ENCODE assay signal across 8 mouse cellular contexts in the genomic region with DNA sequence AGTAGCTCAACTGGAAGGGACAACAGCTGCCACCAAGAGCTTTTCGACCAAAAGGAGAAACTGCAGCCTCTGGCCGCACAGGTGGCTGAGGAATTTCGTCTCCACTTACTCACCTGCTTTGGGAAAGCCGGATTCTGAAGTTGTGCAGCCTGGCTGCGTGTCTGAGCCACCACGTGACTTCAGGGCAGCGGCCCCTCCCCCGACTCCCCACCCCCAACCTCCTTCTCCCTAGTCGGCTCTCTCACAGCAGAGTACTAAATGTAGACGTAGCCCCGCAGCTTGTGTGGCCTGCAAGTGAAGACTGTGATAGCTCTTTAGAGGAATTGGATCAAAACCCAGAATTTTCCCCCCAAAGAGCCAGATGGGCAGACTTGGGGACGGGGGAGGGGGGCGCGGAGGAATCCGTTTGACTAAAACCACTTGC. TPM values are rescaled to one million over a fixed set of nuclear protein-coding genes. Genes with fewer than 3 reads are reported as not detected.
DNase-seq lines count a peak whose midpoint lies in the region; ATAC-seq and TF ChIP-seq lines count a peak whose summit lies in the region.

No protein-coding gene starts in this region.

- H3K27ac ChIP-seq in ES-E14 (ENCODE audit: insufficient read depth, low read depth, low read length, poor library complexity, severe bottlenecking): no peak overlapping the region
- H3K27ac ChIP-seq in embryonic facial prominence, embryonic 12.5 days: peak overlapping the region; percentile 99
- H3K27ac ChIP-seq in kidney, adult 2 months (ENCODE audit: insufficient read depth, low read depth, low read length): peak overlapping the region; percentile 0; the same call in 1 of the 2 replicates
- H3K27ac ChIP-seq in midbrain, embryonic 11.5 days (ENCODE audit: low read depth, low read length): peak overlapping the region; percentile 92

- peak overlapping the region; percentile 71 for H3K4me2 ChIP-seq in embryonic facial prominence, embryonic 12.5 days (replicated peaks)
- peak overlapping the region; percentile 87 for H3K4me2 ChIP-seq in midbrain, embryonic 11.5 days

- no peaks in the 10 kb centered on the region for H3K27me3 ChIP-seq in embryonic facial prominence, embryonic 12.5 days
- no peaks in the 10 kb centered on the region; the same call in 1 of the 2 replicates for H3K27me3 ChIP-seq in kidney, adult 2 months (replicated peaks; ENCODE audit: control insufficient read depth, insufficient read depth, low read length)
- H3K27me3 ChIP-seq in midbrain, embryonic 11.5 days (ENCODE audit: control insufficient read depth, insufficient read depth, low read length): no peaks in the 10 kb centered on the region

- intact Hi-C loops in gastrocnemius, postnatal 36 days (cut with DNase I): no loop called here
- intact Hi-C loops in left cerebral cortex, postnatal 4 days (cut with DNase I): loop anchor here (10.0 kb wide), 1 partner anchor 845 kb away; no protein-coding TSS in a partner anchor

- in situ Hi-C loops in ES-E14 (cut with MboI; ENCODE audit: low sequenced_read_pairs in 2 of 2, unreplicated experiment in 2 of 2): loop anchor here in 1 of 2 experiments (25.0 kb wide), 1 partner anchor 622 kb away; a partner anchor contains a TSS

- TF ChIP-seq POLR2A in kidney, adult 2 months (IDR thresholded peaks at IDR 0.05; ENCODE audit: low read depth, low read length): no peak

- WGBS in embryonic facial prominence, embryonic 12.5 days: 2% methylated on average over 15 of the region's 15 CpGs
- WGBS in kidney, adult 2 months: 9% methylated on average over 15 of the region's 15 CpGs
- 2% methylated on average over 15 of the region's 15 CpGs for WGBS in midbrain, embryonic 11.5 days

- TF ChIP-seq CTCF in kidney, adult 2 months (conservative IDR thresholded peaks at IDR 0.05; ENCODE audit: insufficient read depth, insufficient read length, low read depth, low read length): no peak

- no peak for ATAC-seq in embryonic facial prominence, embryonic 12.5 days (ENCODE audit: insufficient number of reproducible peaks, insufficient read depth, low FRiP score, low TSS enrichment)
- ATAC-seq in midbrain, embryonic 11.5 days (ENCODE audit: low FRiP score): 0 out of 2 replicates have a peak, but pooled peaks have one; percentile 33

- peak overlapping the region; percentile 71 to 75; a peak in 3 of 4 replicates for H3K4me3 ChIP-seq in ES-E14 (ENCODE audit: insufficient read depth in 1 of 2, low read depth in 1 of 2, low read length in 2 of 2, poor library complexity in 1 of 2, severe bottlenecking in 1 of 2)
- H3K4me3 ChIP-seq in embryonic facial prominence, embryonic 12.5 days: peak overlapping the region; percentile 85
- no peak overlapping the region for H3K4me3 ChIP-seq in kidney, adult 2 months (ENCODE audit: insufficient read depth, low read depth, low read length)
- peak overlapping the region; percentile 91 for H3K4me3 ChIP-seq in midbrain, embryonic 11.5 days (ENCODE audit: low read depth, low read length)

- no peaks in the 10 kb centered on the region for H3K36me3 ChIP-seq in ES-E14 (ENCODE audit: control insufficient read depth, insufficient read depth, low read length, poor library complexity, severe bottlenecking)
- H3K36me3 ChIP-seq in embryonic facial prominence, embryonic 12.5 days: peaks cover 3% of the 10 kb centered on the region; the same call in 1 of the 2 replicates
- no peaks in the 10 kb centered on the region for H3K36me3 ChIP-seq in kidney, adult 2 months (ENCODE audit: control insufficient read depth, insufficient read depth, low read length)
- peaks cover 12% of the 10 kb centered on the region; the same call in 1 of the 2 replicates for H3K36me3 ChIP-seq in midbrain, embryonic 11.5 days (ENCODE audit: control insufficient read depth, insufficient read depth, low read length)

- H3K9me3 ChIP-seq in ES-E14 (ENCODE audit: control insufficient read depth, insufficient read depth, low read depth, low read length): no peaks in the 10 kb centered on the region
- no peaks in the 10 kb centered on the region for H3K9me3 ChIP-seq in embryonic facial prominence, embryonic 12.5 days
- H3K9me3 ChIP-seq in midbrain, embryonic 11.5 days (ENCODE audit: control insufficient read depth, low read length): no peaks in the 10 kb centered on the region

- peak; percentile 48 for DNase-seq in ES-E14 (ENCODE audit: low read depth, low spot score)
- DNase-seq in kidney, adult 2 months: peak; percentile 43
- peak; percentile 96 for DNase-seq in midbrain, embryonic 11.5 days (ENCODE audit: low spot score, missing footprints)
- no peak for DNase-seq in ovary, postnatal 36 days (ENCODE audit: low spot score)
- no peak for DNase-seq in gastrocnemius, postnatal 25 days
- DNase-seq in gastrocnemius, postnatal 36 days: no peak
- no peak for DNase-seq in left cerebral cortex, postnatal 4 days

- 0 out of 2 replicates have a peak overlapping the region, but pooled peaks have one; percentile 34 for H3K9ac ChIP-seq in ES-E14 (ENCODE audit: insufficient read depth, low read depth, low read length, poor library complexity, severe bottlenecking)
- H3K9ac ChIP-seq in embryonic facial prominence, embryonic 12.5 days: 0 out of 2 replicates have a peak overlapping the region, but pooled peaks have one; percentile 91
- peak overlapping the region; percentile 98 for H3K9ac ChIP-seq in midbrain, embryonic 11.5 days (ENCODE audit: low read length)

- H3K4me1 ChIP-seq in ES-E14 (ENCODE audit: control insufficient read depth in 2 of 2, insufficient read depth in 2 of 2, low read length in 2 of 2, poor library complexity in 1 of 2): peaks cover 0 to 6% of the 10 kb centered on the region in 2 experiments; a peak in 2 of 4 replicates
- H3K4me1 ChIP-seq in embryonic facial prominence, embryonic 12.5 days: peaks cover 25% of the 10 kb centered on the region
- peaks cover 3% of the 10 kb centered on the region; the same call in 1 of the 2 replicates for H3K4me1 ChIP-seq in kidney, adult 2 months (ENCODE audit: control insufficient read depth, insufficient read depth, low read length)
- H3K4me1 ChIP-seq in midbrain, embryonic 11.5 days (ENCODE audit: control insufficient read depth, insufficient read depth, low read length): peaks cover 49% of the 10 kb centered on the region

TF ChIP-seq in ES-E14, 5 proteins besides CTCF, POLR2A, EP300 and RAD21:
- TF ChIP-seq CHD2 (IDR thresholded peaks at IDR 0.05; ENCODE audit: low read depth, low read length): no peak
- TF ChIP-seq MAFK (IDR thresholded peaks at IDR 0.05; ENCODE audit: insufficient read depth, low read depth, low read length): no peak
- TF ChIP-seq HCFC1 (IDR thresholded peaks at IDR 0.05; ENCODE audit: borderline replicate concordance, insufficient read depth, low read length): no peak
- no peak for TF ChIP-seq ZNF384 (IDR thresholded peaks at IDR 0.05; ENCODE audit: low read depth, low read length)
- TF ChIP-seq ZC3H11A (IDR thresholded peaks at IDR 0.05; ENCODE audit: borderline replicate concordance, low read depth, low read length): no peak

RNA-seq across cellular contexts. Expression of a gene that starts 14.6 kb away (rescaled TPM):
- 2.4 and 3.7 TPM in 2 replicates for total RNA-seq in ES-E14 (2012; rRNA removed)
- polyA plus RNA-seq in embryonic facial prominence, embryonic 12.5 days (2016; fragmentation: Nextera tagmentation; extraction: Ambion mirVana): 24.3 and 28.1 TPM in 2 replicates
- polyA plus RNA-seq in kidney, adult 2 months (2012; rRNA removed): 7.2 and 8.7 TPM in 2 replicates
- polyA plus RNA-seq in midbrain, embryonic 11.5 days (2014; fragmentation: Nextera tagmentation; extraction: Ambion mirVana): 43.9 and 47.5 TPM in 2 replicates
- 10 to 100 TPM; 39.1 to 54.7 TPM for total RNA-seq in gastrocnemius, postnatal 25 days (2021)
- 10 to 100 TPM; 39.1 to 48.9 TPM for total RNA-seq in gastrocnemius, postnatal 36 days (2021)
- 100 to 1,000 TPM; 185 to 206 TPM for total RNA-seq in left cerebral cortex, postnatal 4 days (2021)

Comparison
In these comparisons a context has a peak if more than half of its experiments do, and no peak if none do; other contexts are left out.
1. DNase-seq: peak in ES-E14 (single experiment), kidney, adult 2 months (single experiment) and midbrain, embryonic 11.5 days (single experiment); none in ovary, postnatal 36 days (single experiment), gastrocnemius, postnatal 25 days (single experiment), gastrocnemius, postnatal 36 days (0 of 2) and left cerebral cortex, postnatal 4 days (single experiment).
2. H3K9ac ChIP-seq: peak in every context shown above with its lines; median percentile 98 in midbrain, embryonic 11.5 days; 91 in embryonic facial prominence, embryonic 12.5 days; 34 in ES-E14.